Mouse (Mus musculus) c-Kit-positive CD71-positive TER-119-negative erythroid progenitor cells, embryonic 14.5 days (primary cell): Measurements from ENCODE around the gene Nfix.

ENCODE experiments used
- DNase-seq: peaks from one replicate; pipeline ENCODE4 v3.0.0-alpha.2; 2013; ENCODE audit warnings: low read depth

The Nfix gene

GRCm38 (mm10) chr8:84766422-84766821 lies 33.7 kb downstream of the Nfix start:
- DNase-seq = no peak

- DNase-seq = no peak
These were observed 34.5 kb downstream of the Nfix start for GRCm38 (mm10) chr8:84765629-84766028.

- DNase-seq = no peak
These were observed 35.2 kb downstream of the Nfix start for GRCm38 (mm10) chr8:84764870-84765495.

GRCm38 (mm10) chr8:84764100-84764499 lies 36.0 kb downstream of the Nfix start:
- DNase-seq = no peak

GRCm38 (mm10) chr8:84760901-84761300 lies 39.2 kb downstream of the Nfix start:
- DNase-seq = no peak

GRCm38 (mm10) chr8:84760405-84760805 lies 39.7 kb downstream of the Nfix start:
- DNase-seq = no peak

- DNase-seq = no peak
These were observed 40.4 kb downstream of the Nfix start for GRCm38 (mm10) chr8:84759718-84760117.

- no peak for DNase-seq
These were observed 41.0 kb downstream of the Nfix start for GRCm38 (mm10) chr8:84759126-84759525.

GRCm38 (mm10) chr8:84758308-84758707 lies 41.8 kb downstream of the Nfix start:
- DNase-seq = no peak

- DNase-seq = no peak
These were observed 42.6 kb downstream of the Nfix start for GRCm38 (mm10) chr8:84757501-84757900.

- DNase-seq = no peak
These were observed 47.2 kb downstream of the Nfix start for GRCm38 (mm10) chr8:84752734-84753582.

GRCm38 (mm10) chr8:84749519-84749918 lies 50.6 kb downstream of the Nfix start:
- no peak for DNase-seq

GRCm38 (mm10) chr8:84745032-84745925 lies 54.9 kb downstream of the Nfix start:
- DNase-seq = no peak

- DNase-seq = no peak
These were observed 56.4 kb downstream of the Nfix start for GRCm38 (mm10) chr8:84743517-84744420.

- DNase-seq = no peak
These were observed 57.1 kb downstream of the Nfix start for GRCm38 (mm10) chr8:84743054-84743415.

- no peak for DNase-seq
These were observed 57.7 kb downstream of the Nfix start for GRCm38 (mm10) chr8:84742171-84743053.

- no peak for DNase-seq
These were observed 59.0 kb downstream of the Nfix start for GRCm38 (mm10) chr8:84740895-84741843.

GRCm38 (mm10) chr8:84739401-84739742 lies 60.8 kb downstream of the Nfix start:
- no peak for DNase-seq

GRCm38 (mm10) chr8:84738715-84739400 lies 61.3 kb downstream of the Nfix start:
- no peak for DNase-seq
